Mouse (Mus musculus): ENCODE measurements around the gene Snx21.
A peak's percentile ranks its signal among the peaks of the same experiment; 100 is the strongest.

Snx21 gene

DNA sequence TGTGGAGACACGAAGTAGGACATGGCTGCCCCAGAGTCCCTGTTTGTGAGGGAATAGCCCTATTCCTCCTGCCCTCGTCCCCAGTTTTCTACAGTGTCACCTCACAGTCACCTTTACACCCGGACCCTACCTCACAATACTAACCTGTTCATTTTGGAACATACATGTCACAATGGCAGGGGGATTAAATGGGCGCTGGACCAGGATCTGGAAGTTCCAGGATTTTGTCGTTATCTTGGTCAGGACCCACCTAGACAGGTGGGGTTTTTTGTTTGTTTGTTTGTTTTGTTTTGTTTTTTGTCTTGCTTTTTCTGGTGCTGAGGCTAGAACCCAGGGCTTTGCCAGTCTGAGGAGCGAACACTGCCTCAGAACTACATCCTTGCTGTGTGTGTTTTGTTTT lies 42.8 kb downstream of the Snx21 start, which contains the start of gene Spata25:
TSS of gene Spata25 (minus strand) at position 101 of the 400 bp plus-strand sequence.
- no peak for DNase-seq (ENCODE audit: low spot score)

DNA sequence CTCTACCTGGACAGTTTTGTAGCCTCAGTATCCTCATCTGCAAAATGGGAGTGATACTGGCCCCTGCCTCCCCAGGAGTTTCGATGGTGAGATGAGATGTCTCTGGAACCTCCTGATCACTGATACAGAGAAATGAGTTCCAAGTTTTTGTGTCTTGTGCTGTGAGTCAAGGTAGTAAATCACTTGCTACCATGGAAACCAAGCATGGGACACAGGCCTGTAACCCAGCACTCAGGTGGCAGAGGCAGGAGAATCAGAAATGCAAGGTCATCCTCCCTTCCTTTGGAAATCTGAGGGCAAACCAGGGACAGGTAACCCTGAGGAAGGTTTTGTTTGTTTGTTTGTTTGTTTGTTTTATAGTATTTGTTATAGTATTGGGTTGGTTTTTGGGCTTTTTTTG lies 43.5 kb downstream of the Snx21 start:
- no peak for DNase-seq (ENCODE audit: low spot score)

DNA sequence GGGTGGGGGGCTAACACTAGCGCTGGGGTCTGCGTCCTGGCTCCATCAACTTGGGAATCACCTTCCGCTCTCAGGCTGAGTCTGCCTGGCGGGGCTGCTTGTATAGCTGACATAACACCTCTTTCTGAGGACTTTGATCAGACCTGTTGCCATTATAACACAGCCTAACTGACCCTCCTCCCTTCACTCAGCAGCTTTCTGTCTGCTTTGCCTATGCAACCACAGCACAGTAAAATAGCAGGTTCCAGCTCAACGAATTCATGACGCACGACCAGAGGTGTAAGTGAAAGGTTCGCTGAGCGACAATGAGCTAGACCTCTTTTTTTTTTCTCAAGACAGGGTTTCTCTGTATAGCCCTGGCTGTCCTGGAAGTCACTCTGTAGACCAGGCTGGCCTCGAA lies 45.4 kb downstream of the Snx21 start:
- no peak for DNase-seq (ENCODE audit: low spot score)

DNA sequence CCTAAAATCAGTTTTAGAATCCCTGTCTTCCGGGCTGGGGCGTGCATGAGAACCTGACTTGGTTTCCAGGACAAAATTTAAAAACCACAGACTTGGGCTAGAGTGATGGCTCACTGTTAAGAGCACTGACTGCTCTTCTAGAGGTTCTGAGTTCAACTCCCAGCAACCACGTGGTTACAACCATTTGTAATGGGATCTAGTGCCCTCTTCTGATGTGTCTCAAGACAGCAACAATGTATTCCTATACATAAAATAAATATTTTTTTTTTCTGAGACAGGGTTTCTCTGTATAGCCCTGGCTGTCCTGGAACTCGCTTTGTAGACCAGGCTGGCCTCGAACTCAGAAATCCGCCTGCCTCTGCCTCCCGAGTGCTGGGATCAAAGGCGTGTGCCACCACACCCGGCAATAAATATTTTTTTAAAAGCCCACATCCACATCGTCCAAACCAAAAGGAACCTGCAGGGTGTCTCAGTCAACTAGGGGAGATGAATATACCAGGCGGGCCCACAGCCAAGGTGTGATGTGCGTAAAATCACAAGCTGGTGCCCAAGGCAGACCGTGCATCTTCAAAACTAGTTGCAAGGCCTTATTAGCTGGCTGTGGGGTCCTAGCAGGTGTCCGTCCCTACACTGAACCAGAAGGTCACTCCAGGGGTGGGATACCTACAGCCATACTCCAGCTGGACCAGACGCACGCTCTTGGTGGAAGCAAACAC lies 46.6 kb downstream of the Snx21 start:
- DNase-seq (ENCODE audit: low spot score), result no peak

- DNase-seq (ENCODE audit: low spot score), result peak; percentile 66
These were observed 47.2 kb downstream of the Snx21 start, which contains the start of gene Ctsa for GRCm38 (mm10) chr2:164832748-164833301. Gene Ctsa, plus strand, starts transcription at chr2:164832873.

DNA sequence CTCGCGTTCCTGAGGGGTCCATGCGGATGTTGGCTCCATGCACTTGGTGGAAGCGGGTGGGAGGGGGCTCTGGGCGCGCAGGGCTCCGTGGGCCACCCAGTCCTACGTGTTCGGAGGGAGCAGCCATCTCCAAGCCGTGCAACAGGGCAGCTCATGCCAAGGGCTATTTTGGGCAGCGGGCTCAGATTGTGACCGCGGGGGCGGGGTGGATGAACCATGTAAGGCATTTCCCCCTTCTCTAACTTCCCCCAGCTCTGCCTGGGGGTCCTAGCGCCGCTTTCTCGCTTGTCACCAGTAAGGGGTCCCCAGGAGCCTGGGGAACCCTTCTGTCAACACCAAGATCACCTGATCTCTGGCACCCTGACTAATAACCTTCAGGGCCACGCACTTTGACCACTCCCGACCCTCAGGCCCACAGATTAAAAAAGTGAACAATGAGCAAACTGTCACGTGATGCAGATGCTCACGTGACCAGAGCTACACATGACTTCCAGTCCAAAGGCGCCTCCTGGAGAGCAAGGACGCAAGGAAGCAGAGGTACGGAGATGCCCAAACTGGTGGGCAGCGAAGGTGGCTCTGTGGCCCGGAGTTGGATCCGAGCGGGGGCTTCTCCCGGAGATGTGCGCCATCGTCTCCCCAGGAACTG lies 47.8 kb downstream of the Snx21 start, which contains the start of gene Neurl2:
TSS of gene Neurl2 (minus strand) at position 143 of the 646 bp plus-strand sequence.
- DNase-seq (ENCODE audit: low spot score), result peak; percentile 87

GRCm38 (mm10) chr2:164834531-164834930 lies 48.9 kb downstream of the Snx21 start:
- no peak for DNase-seq (ENCODE audit: low spot score)

DNA sequence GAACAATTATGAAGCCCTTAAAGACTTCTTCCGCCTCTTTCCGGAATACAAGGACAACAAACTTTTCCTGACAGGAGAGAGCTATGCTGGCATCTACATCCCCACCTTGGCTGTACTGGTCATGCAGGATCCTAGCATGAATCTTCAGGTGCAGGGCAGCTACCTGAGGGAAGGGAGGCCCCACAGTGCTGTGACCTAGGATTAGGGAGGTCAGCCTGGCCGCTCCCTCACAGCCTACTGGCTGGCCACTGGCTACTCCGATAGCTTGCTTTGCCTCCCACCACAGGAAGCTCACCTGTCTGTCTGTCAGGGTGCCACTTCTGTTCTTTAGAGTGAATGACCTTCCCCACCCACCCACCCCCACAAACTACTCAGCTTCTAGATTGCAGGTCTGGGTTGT lies 49.5 kb downstream of the Snx21 start:
- no peak for DNase-seq (ENCODE audit: low spot score)
